Mouse (Mus musculus) embryo, embryonic 10 days (tissue): ENCODE data around the gene Brix1.

Experiments used
- DNase-seq: peaks from one replicate; pipeline ENCODE4 v3.0.0-alpha.2; 2015; ENCODE audit warnings: low spot score

The Brix1 gene

GRCm38 (mm10) chr15:10447102-10447501 is 38.6 kb downstream of the Brix1 start:
- no peak for DNase-seq

GRCm38 (mm10) chr15:10442275-10442674 is 43.5 kb downstream of the Brix1 start:
- no peak for DNase-seq

GRCm38 (mm10) chr15:10441493-10441892 is 44.3 kb downstream of the Brix1 start:
- DNase-seq: no peak

DNA sequence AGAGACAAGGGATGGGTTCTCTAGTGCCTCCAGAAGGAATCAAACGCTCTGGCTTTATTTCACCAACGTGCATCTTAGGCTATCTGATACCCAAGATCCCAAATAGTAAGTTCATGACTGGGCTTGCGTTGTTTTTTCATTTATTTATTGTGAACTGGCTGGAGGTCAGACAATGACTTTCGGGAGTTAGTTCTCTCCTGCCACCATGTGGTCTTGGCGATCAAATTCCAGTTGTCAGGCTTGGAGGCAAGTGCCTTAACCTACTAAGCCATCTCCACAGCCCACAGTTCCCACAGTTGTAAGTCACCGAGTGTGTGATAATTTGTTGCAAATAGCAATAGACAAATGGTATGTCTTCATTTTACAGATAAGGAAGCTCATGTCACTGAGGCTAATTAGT is 45.8 kb downstream of the Brix1 start:
- peak; percentile 16 for DNase-seq

DNA sequence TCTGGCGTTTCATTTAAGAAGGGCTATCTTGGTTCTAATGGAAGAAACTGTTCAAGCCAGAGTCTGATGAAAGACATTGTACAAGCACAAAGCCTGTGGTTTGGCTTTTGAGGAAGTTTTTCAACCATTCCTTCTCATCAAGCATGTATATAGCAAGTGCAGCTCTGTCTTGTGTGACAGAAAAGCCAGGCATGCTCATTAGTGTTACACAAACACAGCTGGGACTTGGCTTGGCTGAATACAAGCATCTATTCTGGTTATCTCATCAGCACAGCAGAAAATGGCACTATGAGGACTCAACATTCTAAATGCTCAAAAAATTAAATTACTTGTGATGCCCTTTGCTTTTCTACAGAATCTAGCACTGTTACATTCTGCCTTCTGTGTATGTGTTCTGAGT is 48.9 kb downstream of the Brix1 start:
- DNase-seq: no peak

GRCm38 (mm10) chr15:10426545-10427266 is 59.0 kb downstream of the Brix1 start:
- DNase-seq: no peak

GRCm38 (mm10) chr15:10426124-10426523 is 59.6 kb downstream of the Brix1 start:
- DNase-seq: no peak
